ENCODE assay signal across 9 mouse cellular contexts in the genomic region with DNA sequence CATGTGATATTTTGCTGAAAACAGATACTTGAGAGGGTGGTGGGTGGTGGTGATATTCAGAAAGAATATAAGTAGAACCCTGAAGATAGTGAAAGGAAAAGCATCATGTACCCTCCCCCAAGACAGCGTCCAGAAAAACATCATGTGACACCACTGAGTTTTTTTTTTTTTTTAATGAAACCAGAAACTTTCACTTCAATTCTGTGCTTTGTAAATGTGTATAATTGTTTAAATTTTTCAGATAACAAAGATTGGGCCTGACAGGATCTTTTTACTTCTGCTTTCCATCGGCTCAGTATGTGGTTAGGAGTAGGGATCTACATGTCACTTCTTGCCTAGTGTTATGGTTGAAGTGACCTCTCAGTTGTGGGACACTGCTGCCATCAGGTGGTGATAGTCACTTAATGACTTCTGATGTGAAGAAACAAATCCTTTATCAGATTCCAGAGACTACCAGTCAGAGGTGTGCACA. TPM values are rescaled to one million over a fixed set of nuclear protein-coding genes. Genes with fewer than 3 reads are reported as not detected.
DNase-seq lines count a peak whose midpoint lies in the region; ATAC-seq and TF ChIP-seq lines count a peak whose summit lies in the region.
"Had no signal": no experiment of that assay in that cellular context is flagged by ENCODE, and none has a peak within 500 bp of the region (broad histone marks: within the 10 kb centered on the region; RNA-seq: fewer than 3 reads in every experiment).

No protein-coding gene starts in this region.

- TF ChIP-seq POLR2A in cerebellum, adult 2 months (IDR thresholded peaks at IDR 0.05; ENCODE audit: borderline replicate concordance, insufficient read depth, low read length), result no peak

- no peaks in the 10 kb centered on the region for H3K36me3 ChIP-seq in intestine, postnatal 0 days (ENCODE audit: control insufficient read depth, insufficient read depth)
- no peaks in the 10 kb centered on the region for H3K36me3 ChIP-seq in midbrain, embryonic 12.5 days

- no peaks in the 10 kb centered on the region for H3K4me1 ChIP-seq in cerebellum, adult 2 months (ENCODE audit: control insufficient read depth, insufficient read depth, low read length)
- H3K4me1 ChIP-seq in intestine, postnatal 0 days (replicated peaks; ENCODE audit: control insufficient read depth, insufficient read depth, low read length), result no peaks in the 10 kb centered on the region
- no peaks in the 10 kb centered on the region for H3K4me1 ChIP-seq in midbrain, embryonic 12.5 days

- no peak overlapping the region for H3K27ac ChIP-seq in cerebellum, adult 2 months (ENCODE audit: insufficient read depth, low read length)
- no peak overlapping the region for H3K27ac ChIP-seq in intestine, postnatal 0 days (ENCODE audit: low read depth, low read length)
- no peak overlapping the region for H3K27ac ChIP-seq in midbrain, embryonic 12.5 days (replicated peaks)

- no peak overlapping the region for H3K4me2 ChIP-seq in intestine, postnatal 0 days (replicated peaks; ENCODE audit: low read depth)
- no peak overlapping the region for H3K4me2 ChIP-seq in midbrain, embryonic 12.5 days (replicated peaks)

- H3K9me3 ChIP-seq in intestine, postnatal 0 days (ENCODE audit: control insufficient read depth), result no peaks in the 10 kb centered on the region
- no peaks in the 10 kb centered on the region for H3K9me3 ChIP-seq in midbrain, embryonic 12.5 days

- peak; percentile 47 for DNase-seq in urinary bladder, postnatal 25 days (ENCODE audit: low spot score)
- no peak for DNase-seq in urinary bladder, postnatal 4 days (ENCODE audit: low spot score in 2 of 2)
- peak; percentile 44 to 48 for DNase-seq in cerebellum, adult 2 months
- DNase-seq in gastrocnemius, adult 18-20 months (ENCODE audit: low spot score), result peak; percentile 84
- peak; percentile 67 for DNase-seq in left cerebral cortex, postnatal 4 days
- peak; percentile 63 to 74 for DNase-seq in spleen, postnatal 4 days (ENCODE audit: low spot score in 2 of 2)

- no peak overlapping the region for H3K4me3 ChIP-seq in cerebellum, adult 2 months (replicated peaks; ENCODE audit: insufficient read depth, low read depth, low read length)
- no peak overlapping the region for H3K4me3 ChIP-seq in intestine, postnatal 0 days (ENCODE audit: low read depth, low read length)
- no peak overlapping the region for H3K4me3 ChIP-seq in midbrain, embryonic 12.5 days
- H3K4me3 ChIP-seq: erythroblast, embryonic 14.5 days had no signal

- ATAC-seq in intestine, postnatal 0 days, result peak; percentile 70; the same call in 1 of the 2 replicates
- 0 out of 2 replicates have a peak, but pooled peaks have one; percentile 52 for ATAC-seq in midbrain, embryonic 12.5 days (ENCODE audit: low FRiP score, low read depth)

- H3K9ac ChIP-seq in intestine, postnatal 0 days (ENCODE audit: low read depth, low read length), result no peak overlapping the region
- no peak overlapping the region for H3K9ac ChIP-seq in midbrain, embryonic 12.5 days (replicated peaks)

- H3K27me3 ChIP-seq in cerebellum, adult 2 months (ENCODE audit: control insufficient read depth, insufficient read depth, low read length), result no peaks in the 10 kb centered on the region
- H3K27me3 ChIP-seq in intestine, postnatal 0 days (replicated peaks; ENCODE audit: control insufficient read depth, insufficient read depth, low read length), result no peaks in the 10 kb centered on the region
- no peaks in the 10 kb centered on the region for H3K27me3 ChIP-seq in midbrain, embryonic 12.5 days

- peak; percentile 49; the same call in 1 of the 2 replicates for TF ChIP-seq CTCF in cerebellum, adult 2 months (IDR thresholded peaks at IDR 0.05; ENCODE audit: borderline replicate concordance, insufficient read depth, low read depth, low read length)
- peak; percentile 91 for TF ChIP-seq CTCF in intestine, postnatal 0 days (IDR thresholded peaks at IDR 0.05; ENCODE audit: low read depth)

- WGBS in cerebellum, adult 2 months, result 46% methylated on average over 2 of the region's 2 CpGs
- 53% methylated on average over 2 of the region's 2 CpGs for WGBS in intestine, postnatal 0 days
- WGBS in midbrain, embryonic 12.5 days, result 63% methylated on average over 2 of the region's 2 CpGs

- intact Hi-C loops in left cerebral cortex, postnatal 4 days (cut with DNase I), result loop anchor here (10.0 kb wide), 1 partner anchor 240 kb away; a partner anchor contains a TSS

RNA-seq across cellular contexts. Expression of a gene that starts 33.7 kb away (rescaled TPM):
- polyA plus RNA-seq in cerebellum, adult 2 months (2012; rRNA removed), result 27.7 and 29.9 TPM in 2 replicates
- under 1 TPM; 0.59 to 0.74 TPM for total RNA-seq in gastrocnemius, adult 18-20 months (2021)
- 6.2 and 7.5 TPM in 2 replicates for polyA plus RNA-seq in intestine, postnatal 0 days (2015; fragmentation: Nextera tagmentation; extraction: Ambion mirVana)
- 10 to 100 TPM; 47.1 to 56.6 TPM for total RNA-seq in left cerebral cortex, postnatal 4 days (2021)
- 29.5 and 32.9 TPM in 2 replicates for polyA plus RNA-seq in midbrain, embryonic 12.5 days (2016; fragmentation: Nextera tagmentation; extraction: Ambion mirVana)
- polyA plus RNA-seq: erythroblast, embryonic 14.5 days had no signal

Comparison
In these comparisons a context has a peak if more than half of its experiments do, and no peak if none do; other contexts are left out.
1. DNase-seq: peak in urinary bladder, postnatal 25 days (single experiment), cerebellum, adult 2 months (2 of 2), gastrocnemius, adult 18-20 months (single experiment), left cerebral cortex, postnatal 4 days (single experiment) and spleen, postnatal 4 days (2 of 2); none in urinary bladder, postnatal 4 days (0 of 2).